In the genomic region with DNA sequence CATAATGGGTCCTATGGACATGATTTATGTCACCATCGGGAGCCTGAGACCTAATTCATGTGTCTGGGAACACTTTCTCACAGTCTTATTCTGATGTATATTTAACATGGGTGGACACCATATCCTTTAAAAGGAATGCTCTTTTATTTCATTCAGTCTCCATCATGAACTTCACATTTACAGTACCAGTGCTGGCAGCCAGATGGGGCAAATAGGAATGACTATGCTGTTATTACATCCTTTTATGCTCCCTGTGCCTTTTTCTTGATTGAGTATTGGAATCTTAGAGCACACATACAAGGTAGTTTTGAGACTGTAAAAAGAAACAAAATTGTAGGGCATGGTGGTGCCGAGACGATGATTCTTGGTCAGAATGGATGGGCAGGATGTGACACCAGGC, we compare ENCODE assay signal across 21 mouse cellular contexts.
DNase-seq lines count a peak whose midpoint lies in the region; ATAC-seq and TF ChIP-seq lines count a peak whose summit lies in the region.
"Had no signal": no experiment of that assay in that cellular context is flagged by ENCODE, and none has a peak within 500 bp of the region (broad histone marks: within the 10 kb centered on the region; RNA-seq: fewer than 3 reads in every experiment).

No protein-coding gene starts in this region.

- H3K27me3 ChIP-seq in heart, adult 2 months (ENCODE audit: control insufficient read depth, insufficient read depth, low read length) = no peaks in the 10 kb centered on the region
- no peaks in the 10 kb centered on the region for H3K27me3 ChIP-seq in liver, embryonic 14.5 days (ENCODE audit: control insufficient read depth, insufficient read depth, low read length)
- H3K27me3 ChIP-seq in liver, embryonic 11.5 days (replicated peaks; ENCODE audit: control insufficient read depth, insufficient read depth, low read length) = no peaks in the 10 kb centered on the region
- H3K27me3 ChIP-seq: limb, embryonic 12.5 days; liver, embryonic 15.5 days had no signal

- no peak overlapping the region for H3K4me2 ChIP-seq in liver, embryonic 14.5 days (ENCODE audit: low read depth)
- no peak overlapping the region for H3K4me2 ChIP-seq in liver, embryonic 11.5 days
- H3K4me2 ChIP-seq: limb, embryonic 12.5 days; liver, embryonic 15.5 days had no signal

- no peak overlapping the region for H3K9ac ChIP-seq in heart, adult 2 months (ENCODE audit: low read depth, low read length)
- no peak overlapping the region for H3K9ac ChIP-seq in liver, embryonic 14.5 days (replicated peaks)
- H3K9ac ChIP-seq in liver, embryonic 11.5 days (ENCODE audit: low read depth, low read length) = no peak overlapping the region
- H3K9ac ChIP-seq: limb, embryonic 12.5 days; liver, embryonic 15.5 days had no signal

- no peak overlapping the region for H3K27ac ChIP-seq in heart, adult 2 months
- H3K27ac ChIP-seq in liver, embryonic 14.5 days = no peak overlapping the region
- H3K27ac ChIP-seq in liver, embryonic 11.5 days (ENCODE audit: low read depth, low read length) = no peak overlapping the region
- H3K27ac ChIP-seq: limb, embryonic 12.5 days; liver, embryonic 15.5 days; midbrain, embryonic 10.5 days had no signal

- H3K4me3 ChIP-seq in heart, adult 2 months = no peak overlapping the region
- no peak overlapping the region for H3K4me3 ChIP-seq in liver, embryonic 14.5 days (ENCODE audit: insufficient read depth in 1 of 2, low read depth in 2 of 2, low read length in 2 of 2)
- no peak overlapping the region for H3K4me3 ChIP-seq in liver, embryonic 11.5 days (ENCODE audit: low read depth, low read length)
- H3K4me3 ChIP-seq: limb, embryonic 12.5 days; liver, embryonic 15.5 days; midbrain, embryonic 10.5 days had no signal

- peaks cover 9% of the 10 kb centered on the region for H3K79me2 ChIP-seq in heart, adult 2 months (replicated peaks; ENCODE audit: control insufficient read depth, insufficient read depth, low read length)

- no peak for TF ChIP-seq POLR2A in heart, adult 2 months (IDR thresholded peaks at IDR 0.05; ENCODE audit: insufficient read depth, low read depth, low read length)

- no peak for ATAC-seq in liver, embryonic 14.5 days (ENCODE audit: insufficient read depth)
- no peak for ATAC-seq in liver, embryonic 11.5 days (replicated peaks; ENCODE audit: low FRiP score)
- ATAC-seq: forebrain, embryonic 16.5 days had no signal

- peaks cover 23% of the 10 kb centered on the region for H3K4me1 ChIP-seq in heart, adult 2 months (ENCODE audit: control insufficient read depth, insufficient read depth, low read length)
- peaks cover 0 to 8% of the 10 kb centered on the region in 2 experiments; a peak in 2 of 4 replicates for H3K4me1 ChIP-seq in liver, embryonic 14.5 days (replicated peaks; ENCODE audit: control insufficient read depth in 2 of 2, insufficient read depth in 2 of 2, low read length in 1 of 2)
- peaks cover 12% of the 10 kb centered on the region; the same call in 1 of the 2 replicates for H3K4me1 ChIP-seq in liver, embryonic 11.5 days (replicated peaks; ENCODE audit: control insufficient read depth, insufficient read depth, low read length)

- H3K9me3 ChIP-seq in liver, embryonic 14.5 days (ENCODE audit: control insufficient read depth, low read length) = no peaks in the 10 kb centered on the region
- no peaks in the 10 kb centered on the region for H3K9me3 ChIP-seq in liver, embryonic 11.5 days (ENCODE audit: control insufficient read depth, low read length)
- H3K9me3 ChIP-seq: limb, embryonic 12.5 days; liver, embryonic 15.5 days; midbrain, embryonic 10.5 days had no signal

- no peak for DNase-seq in heart, adult 2 months
- DNase-seq in heart, adult 11 months = no peak
- no peak for DNase-seq in liver, embryonic 14.5 days (ENCODE audit: low read depth in 3 of 3, low spot score in 3 of 3)
- DNase-seq in liver, embryonic 11.5 days (ENCODE audit: low spot score) = no peak
- peak; percentile 22 for DNase-seq in T-cell, adult 2 months (ENCODE audit: low spot score)
- peak; percentile 35 for DNase-seq in naive thymus-derived CD4-positive, alpha-beta T cell, adult 2 months (ENCODE audit: low read depth)
- no peak for DNase-seq in right cerebral cortex, postnatal 4 days
- DNase-seq: adrenal gland, postnatal 14 days; B cell, adult 2 months; cerebellum, adult 11 months; cerebellum, postnatal 25 days; embryo, embryonic 11 days; kidney, adult 9 months; kidney, postnatal 36 days; layer of hippocampus, adult 9-11 months; lung, postnatal 36 days; thymus, postnatal 4 days had no signal

- 80% methylated on average over 3 of the region's 3 CpGs for WGBS in heart, adult 2 months
- WGBS in liver, embryonic 14.5 days (ENCODE audit: insufficient replicate concordance) = 81% methylated on average over 3 of the region's 3 CpGs
- 91% methylated on average over 3 of the region's 3 CpGs for WGBS in liver, embryonic 11.5 days

- peaks cover 30% of the 10 kb centered on the region for H3K36me3 ChIP-seq in heart, adult 2 months (ENCODE audit: control insufficient read depth, insufficient read depth, low read length)
- H3K36me3 ChIP-seq in liver, embryonic 14.5 days (replicated peaks; ENCODE audit: control insufficient read depth, insufficient read depth, low read depth) = no peaks in the 10 kb centered on the region
- no peaks in the 10 kb centered on the region for H3K36me3 ChIP-seq in liver, embryonic 11.5 days (ENCODE audit: control insufficient read depth, insufficient read depth, low read length)
- H3K36me3 ChIP-seq: limb, embryonic 12.5 days; liver, embryonic 15.5 days; midbrain, embryonic 10.5 days had no signal

- peak; percentile 60 for TF ChIP-seq CTCF in heart, adult 2 months (IDR thresholded peaks at IDR 0.05)
- peak; percentile 12; the same call in 1 of the 2 replicates for TF ChIP-seq CTCF in liver, embryonic 14.5 days (IDR thresholded peaks at IDR 0.05; ENCODE audit: low read depth)

- intact Hi-C loops in heart, adult 2 months (cut with DNase I) = no loop called here

- TF ChIP-seq EP300 in heart, adult 2 months (IDR thresholded peaks at IDR 0.05; ENCODE audit: insufficient read depth, low read depth, low read length) = no peak
- no peak for TF ChIP-seq EP300 in liver, embryonic 14.5 days (IDR thresholded peaks at IDR 0.05; ENCODE audit: low read depth)

Comparison
In these comparisons a context has a peak if more than half of its experiments do, and no peak if none do; other contexts are left out.
1. DNase-seq: peak in T-cell, adult 2 months (single experiment) and naive thymus-derived CD4-positive, alpha-beta T cell, adult 2 months (single experiment); none in heart, adult 2 months (0 of 2), heart, adult 11 months (single experiment), liver, embryonic 14.5 days (0 of 3), liver, embryonic 11.5 days (single experiment) and right cerebral cortex, postnatal 4 days (single experiment).